Mouse (Mus musculus): ENCODE measurements at regions not wholly inside any gene's neighbourhood (a gene's known extent, or its start where the extent isn't known, plus 50 kb on each side); places are given as distances from the start of the nearest gene placed in this dataset.

DNA sequence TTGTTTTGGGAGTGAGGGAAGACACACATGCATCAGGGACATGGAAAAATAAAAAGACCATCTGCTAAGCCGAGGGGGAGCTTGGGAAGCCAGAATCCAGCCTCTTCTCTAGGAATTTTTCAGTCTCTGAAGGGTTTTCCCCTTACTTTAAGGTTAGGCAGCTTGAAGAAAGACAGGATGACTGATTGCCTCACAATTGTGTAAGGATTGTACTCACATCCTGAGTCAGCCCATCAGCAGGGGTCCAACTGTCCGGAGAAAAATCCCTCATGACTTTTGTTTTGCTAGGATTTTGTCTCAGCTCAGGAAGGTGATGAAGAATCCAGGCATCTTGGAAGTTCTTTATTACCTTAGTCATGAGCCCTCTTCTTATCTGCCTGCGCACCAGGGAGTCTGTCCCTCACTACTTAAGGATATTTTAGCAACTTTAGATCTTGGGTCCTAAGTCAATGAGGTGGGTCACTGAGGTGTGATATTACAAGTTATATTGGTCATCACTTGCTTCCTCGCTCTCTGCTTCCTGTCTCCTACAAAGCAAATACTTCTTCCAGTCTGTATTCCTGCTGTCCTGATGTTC lies 65.8 kb upstream of the Bmp2k start:
- no peak for DNase-seq (ENCODE audit: low spot score in 2 of 2)

DNA sequence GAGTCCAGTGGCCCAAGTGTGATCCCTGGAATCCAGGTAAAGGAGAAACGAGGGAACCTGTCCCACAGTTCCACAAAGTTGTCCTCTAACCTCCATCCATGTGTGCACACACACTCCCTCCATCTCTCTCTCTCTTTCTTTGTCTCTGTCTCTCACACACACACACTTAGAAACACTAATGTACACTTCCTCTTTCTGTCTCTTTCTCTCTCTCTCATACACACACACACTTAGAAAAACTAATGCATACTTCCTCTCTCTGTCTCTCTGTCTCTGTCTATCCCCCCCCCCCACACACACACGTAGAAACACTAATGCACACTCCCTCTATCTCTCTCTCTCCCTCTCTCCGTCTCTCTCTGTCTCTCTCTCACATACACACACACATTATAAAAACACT lies 61.2 kb upstream of the Bmp2k start:
- DNase-seq (ENCODE audit: low spot score in 2 of 2), result no peak

DNA sequence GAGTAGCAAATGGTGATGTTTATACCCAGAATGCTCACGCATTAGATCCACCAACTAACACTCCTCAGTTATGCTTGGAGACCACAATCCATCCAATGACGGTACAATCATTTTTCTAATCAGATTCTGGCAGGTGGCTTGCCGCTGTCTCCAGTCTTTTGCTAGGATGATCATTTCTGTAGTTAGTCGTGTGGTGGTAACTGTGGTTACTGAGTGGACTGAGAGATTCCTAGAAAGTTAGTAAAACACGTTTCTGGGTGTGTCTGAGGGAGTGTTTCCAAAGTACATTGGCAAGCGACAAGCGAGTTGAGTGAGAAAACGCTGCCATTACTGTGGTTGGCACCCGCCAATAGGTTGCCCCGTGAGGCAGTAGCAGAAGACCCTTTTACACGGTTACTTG lies 58.8 kb upstream of the Bmp2k start:
- no peak for DNase-seq (ENCODE audit: low spot score in 2 of 2)

DNA sequence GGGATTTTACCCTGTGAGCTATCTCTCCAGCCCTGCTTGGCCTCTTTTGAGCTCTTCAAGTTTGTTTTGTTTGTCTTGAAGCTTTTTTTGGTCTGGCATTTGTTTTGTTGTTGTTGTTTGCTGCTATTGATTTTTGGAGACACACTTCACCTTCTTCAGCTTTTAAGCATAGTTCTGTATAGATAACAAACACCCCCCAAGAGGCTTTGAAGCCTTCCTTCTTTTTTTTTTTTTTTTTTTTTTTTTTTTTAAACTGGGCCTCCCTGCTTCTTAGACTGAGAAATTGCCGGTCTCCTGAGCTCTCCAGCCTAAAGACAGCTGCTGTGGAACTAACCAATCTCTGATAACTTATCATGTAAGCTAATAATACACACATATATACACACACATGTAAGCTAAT lies 58.2 kb upstream of the Bmp2k start:
- no peak for DNase-seq (ENCODE audit: low spot score in 2 of 2)

DNA sequence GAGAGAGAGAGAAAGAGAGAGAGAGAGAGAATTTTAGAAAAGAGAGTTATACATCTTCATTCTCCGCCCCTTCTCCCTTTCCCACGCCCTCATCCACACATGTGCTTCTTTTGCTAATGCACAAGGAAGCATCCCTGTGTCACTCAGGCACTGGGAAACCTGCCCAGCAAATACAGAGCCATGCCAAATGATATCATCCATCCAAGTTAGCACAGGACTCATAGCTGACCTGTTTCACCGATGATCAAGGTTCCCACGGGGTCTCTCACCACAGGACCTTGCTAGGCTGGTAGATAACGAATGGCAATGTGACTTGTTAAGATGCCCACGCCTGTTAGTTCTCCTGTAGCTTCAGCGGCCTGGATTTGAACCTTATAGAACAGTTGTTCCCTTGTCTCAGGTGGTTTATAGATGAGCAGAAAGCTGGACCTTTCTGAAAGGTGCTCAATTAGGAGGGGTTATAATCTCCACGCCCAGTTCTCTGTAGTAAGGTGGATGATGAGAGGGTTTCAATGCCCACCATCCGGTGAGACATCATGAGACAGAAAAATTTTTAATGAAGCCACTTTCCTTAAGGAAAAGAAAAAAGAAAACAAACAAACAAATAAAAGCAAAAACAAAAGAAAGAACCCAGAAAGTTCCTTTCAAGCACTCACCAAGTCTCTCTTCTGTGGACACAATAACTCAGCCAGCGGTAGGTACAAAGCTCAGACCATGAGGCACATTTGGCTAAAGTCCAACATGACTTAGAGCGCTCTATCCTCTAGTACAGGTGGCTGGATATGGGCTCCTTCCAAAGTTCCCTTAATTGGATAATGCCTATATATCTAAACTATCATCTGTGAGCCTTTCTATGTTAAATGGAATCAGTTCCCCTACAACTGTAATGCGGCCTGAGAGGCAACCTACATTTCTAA lies 57.1 kb upstream of the Bmp2k start:
- DNase-seq (ENCODE audit: low spot score in 2 of 2), result no peak

DNA sequence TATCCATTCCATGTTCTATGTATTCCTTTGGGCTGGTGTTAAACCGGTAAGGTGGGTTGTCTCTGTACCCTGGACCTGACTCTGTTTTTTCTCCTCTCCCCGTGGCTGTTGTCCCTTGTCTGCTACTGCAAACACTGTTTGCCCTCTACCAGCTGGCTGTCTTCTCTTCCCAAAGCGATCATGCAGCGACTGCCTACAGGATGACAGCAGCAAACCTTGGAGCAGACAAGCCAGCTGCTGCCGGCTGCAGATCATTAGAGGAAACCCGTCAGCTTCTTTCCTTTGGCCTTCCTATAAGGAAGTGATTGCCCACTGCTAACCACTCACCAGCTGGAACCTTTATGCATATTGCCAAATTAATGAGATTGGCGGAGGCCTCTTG lies 56.4 kb upstream of the Bmp2k start:
- DNase-seq (ENCODE audit: low spot score in 2 of 2), result no peak

DNA sequence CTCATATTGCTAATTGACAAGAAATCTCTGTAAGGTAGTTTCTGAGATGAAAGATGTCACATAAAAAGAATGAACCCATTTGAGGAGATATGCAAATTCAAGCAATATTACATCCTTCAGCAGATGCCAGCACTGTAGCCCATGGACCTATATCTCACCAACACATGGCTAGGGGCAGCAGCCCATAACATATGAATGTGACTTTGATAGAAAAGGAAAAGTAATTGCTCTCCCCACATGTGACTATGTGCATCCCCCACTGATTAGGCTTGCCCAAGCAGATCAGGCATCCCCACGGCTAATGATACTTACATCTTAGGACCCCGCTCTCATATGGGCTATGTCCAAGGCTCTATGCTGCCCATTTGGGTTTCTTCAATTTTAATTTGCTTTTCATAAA lies 56.0 kb upstream of the Bmp2k start:
- DNase-seq (ENCODE audit: low spot score in 2 of 2), result no peak

Data from thymus, postnatal 10 days (tissue).